Mouse (Mus musculus): ENCODE measurements at regions not wholly inside any gene's neighbourhood (a gene's known extent, or its start where the extent isn't known, plus 50 kb on each side); places are given as distances from the start of the nearest gene placed in this dataset.

- Histone ChIP-seq H3K36me3 (replicated peaks in 1 of 2; ENCODE audit: control insufficient read depth in 1 of 2, insufficient read depth in 1 of 2, low read length in 1 of 2) (no peaks in the 10 kb centered on the region), H3K9me3 (replicated peaks; ENCODE audit: low read length) (peaks cover 4% of the 10 kb centered on the region), H3K79me2 (replicated peaks; ENCODE audit: control insufficient read depth, extremely low read depth, insufficient read depth, poor library complexity, severe bottlenecking) (no peaks in the 10 kb centered on the region), H3K27ac (ENCODE audit: insufficient read depth, low read depth) (no peak overlapping the region), H3K4me2 (ENCODE audit: insufficient read depth, low read depth, poor library complexity, severe bottlenecking) (no peak overlapping the region), H3K4me1 (ENCODE audit: control insufficient read depth in 1 of 2, insufficient read depth in 2 of 2) (no peaks in the 10 kb centered on the region), H3K4me3 (replicated peaks in 1 of 3; ENCODE audit: low read depth in 2 of 3, low read length in 2 of 3, poor library complexity in 1 of 3) (no peak overlapping the region), H3K27me3 (replicated peaks) (no peaks in the 10 kb centered on the region), H3K9ac (ENCODE audit: insufficient read depth, low read depth) (no peak overlapping the region)
- in situ Hi-C loops (cut with MboI; ENCODE audit: low pct_ligation_motif_present, low pct_unique_long_range_greater_than_20kb, low sequenced_read_pairs) (no loop called here), dilution Hi-C loops (cut with MboI; ENCODE audit: extremely low pct_ligation_motif_present, extremely low pct_unique_long_range_greater_than_20kb, low sequenced_read_pairs) (no loop called here)
- TF ChIP-seq RAD21 (IDR thresholded peaks at IDR 0.05; ENCODE audit: low read depth, low read length) (peak; percentile 26), ETS1 (conservative IDR thresholded peaks at IDR 0.05; ENCODE audit: low read depth, low read length) (no peak)
- peak; percentile 6 for DNase-seq (ENCODE audit: extremely low read depth)
Measured at GRCm38 (mm10) chr2:107968526-107968925, 678.1 kb downstream of the Kcna4 start.

DNA sequence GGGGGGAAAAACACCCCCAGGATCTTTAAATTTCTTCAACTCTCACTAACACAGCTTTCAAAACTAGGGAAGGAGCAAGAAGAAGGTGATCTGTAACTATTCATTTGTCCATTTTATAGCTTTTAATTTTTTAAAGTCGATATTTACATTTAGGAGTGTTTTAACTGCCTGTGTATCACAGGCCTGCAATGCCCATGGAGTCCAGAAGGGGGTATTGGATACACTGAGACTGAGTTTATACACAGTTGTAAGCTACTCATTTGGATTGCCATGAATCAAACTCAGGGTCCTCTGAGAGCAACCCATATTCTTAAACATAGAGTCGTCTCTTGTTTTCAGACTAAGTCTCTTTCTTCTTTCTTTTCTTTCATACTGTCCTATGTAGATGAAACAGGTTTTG, 679.1 kb downstream of the Kcna4 start:
- in situ Hi-C loops (cut with MboI; ENCODE audit: low pct_ligation_motif_present, low pct_unique_long_range_greater_than_20kb, low sequenced_read_pairs) (no loop called here), dilution Hi-C loops (cut with MboI; ENCODE audit: extremely low pct_ligation_motif_present, extremely low pct_unique_long_range_greater_than_20kb, low sequenced_read_pairs) (no loop called here)
- Histone ChIP-seq H3K36me3 (replicated peaks in 1 of 2; ENCODE audit: control insufficient read depth in 1 of 2, insufficient read depth in 1 of 2, low read length in 1 of 2) (no peaks in the 10 kb centered on the region), H3K9me3 (replicated peaks; ENCODE audit: low read length) (peaks cover 4% of the 10 kb centered on the region), H3K9ac (ENCODE audit: insufficient read depth, low read depth) (no peak overlapping the region), H3K27ac (ENCODE audit: insufficient read depth, low read depth) (no peak overlapping the region), H3K27me3 (replicated peaks) (no peaks in the 10 kb centered on the region), H3K4me1 (ENCODE audit: control insufficient read depth in 1 of 2, insufficient read depth in 2 of 2) (no peaks in the 10 kb centered on the region), H3K4me3 (replicated peaks in 1 of 3; ENCODE audit: low read depth in 2 of 3, low read length in 2 of 3, poor library complexity in 1 of 3) (no peak overlapping the region), H3K79me2 (replicated peaks; ENCODE audit: control insufficient read depth, extremely low read depth, insufficient read depth, poor library complexity, severe bottlenecking) (no peaks in the 10 kb centered on the region), H3K4me2 (ENCODE audit: insufficient read depth, low read depth, poor library complexity, severe bottlenecking) (no peak overlapping the region)
- TF ChIP-seq POLR2AphosphoS2 (IDR thresholded peaks at IDR 0.05; ENCODE audit: low read depth, low read length) (no peak), POLR2A (IDR thresholded peaks at IDR 0.05; ENCODE audit: low read depth, low read length) (no peak), GABPA (IDR thresholded peaks at IDR 0.05; ENCODE audit: insufficient replicate concordance, low read depth, low read length) (no peak)
- DNase-seq (ENCODE audit: extremely low read depth): peak; percentile 0

DNA sequence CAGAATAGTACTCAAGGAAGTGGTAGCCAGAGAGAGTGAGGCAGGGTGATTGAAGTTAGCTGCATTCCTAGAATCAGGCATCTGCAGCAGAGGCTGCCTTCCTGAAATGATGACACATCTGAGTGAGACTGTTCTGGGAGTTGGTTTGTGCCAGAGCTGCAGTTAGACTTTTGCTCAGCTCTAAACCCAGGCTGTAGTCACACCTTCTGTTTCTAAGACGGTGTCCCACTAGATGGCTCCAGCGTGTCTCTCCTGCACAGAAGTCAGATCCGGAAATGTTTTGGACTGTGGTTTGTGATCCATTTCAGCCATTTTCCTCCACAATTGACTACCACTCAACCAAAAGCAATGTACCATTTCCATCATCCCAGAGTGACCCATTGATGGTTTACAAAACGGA, 683.1 kb downstream of the Kcna4 start:
- Histone ChIP-seq H3K79me2 (replicated peaks; ENCODE audit: control insufficient read depth, extremely low read depth, insufficient read depth, poor library complexity, severe bottlenecking) (no peaks in the 10 kb centered on the region), H3K9ac (ENCODE audit: insufficient read depth, low read depth) (no peak overlapping the region), H3K27me3 (replicated peaks) (no peaks in the 10 kb centered on the region), H3K4me3 (replicated peaks in 1 of 3; ENCODE audit: low read depth in 2 of 3, low read length in 2 of 3, poor library complexity in 1 of 3) (no peak overlapping the region), H3K36me3 (replicated peaks in 1 of 2; ENCODE audit: control insufficient read depth in 1 of 2, insufficient read depth in 1 of 2, low read length in 1 of 2) (no peaks in the 10 kb centered on the region), H3K9me3 (replicated peaks; ENCODE audit: low read length) (peaks cover 4% of the 10 kb centered on the region), H3K27ac (ENCODE audit: insufficient read depth, low read depth) (no peak overlapping the region), H3K4me1 (ENCODE audit: control insufficient read depth in 1 of 2, insufficient read depth in 2 of 2) (no peaks in the 10 kb centered on the region), H3K4me2 (ENCODE audit: insufficient read depth, low read depth, poor library complexity, severe bottlenecking) (no peak overlapping the region)
- dilution Hi-C loops (cut with MboI; ENCODE audit: extremely low pct_ligation_motif_present, extremely low pct_unique_long_range_greater_than_20kb, low sequenced_read_pairs): no loop called here
- in situ Hi-C loops (cut with MboI; ENCODE audit: low pct_ligation_motif_present, low pct_unique_long_range_greater_than_20kb, low sequenced_read_pairs): no loop called here
- no peak for DNase-seq (ENCODE audit: extremely low read depth)
- TF ChIP-seq MXI1 (IDR thresholded peaks at IDR 0.05; ENCODE audit: low read depth, low read length): no peak
- TF ChIP-seq MYC (IDR thresholded peaks at IDR 0.05; ENCODE audit: low read depth, low read length): no peak
- no peak for TF ChIP-seq GABPA (IDR thresholded peaks at IDR 0.05; ENCODE audit: insufficient replicate concordance, low read depth, low read length)
- no peak for TF ChIP-seq MAFK (IDR thresholded peaks at IDR 0.05; ENCODE audit: insufficient replicate concordance, low read length)
- TF ChIP-seq MAZ (IDR thresholded peaks at IDR 0.05; ENCODE audit: low read depth, low read length): no peak
- no peak for TF ChIP-seq TBP (conservative IDR thresholded peaks at IDR 0.05; ENCODE audit: low read depth, low read length)
- no peak for TF ChIP-seq NELFE (IDR thresholded peaks at IDR 0.05; ENCODE audit: low read depth, low read length)
- TF ChIP-seq ETS1 (conservative IDR thresholded peaks at IDR 0.05; ENCODE audit: low read depth, low read length): no peak
- no peak for TF ChIP-seq KAT2A (IDR thresholded peaks at IDR 0.05; ENCODE audit: insufficient replicate concordance, low read length)
- TF ChIP-seq ELF1 (IDR thresholded peaks at IDR 0.05; ENCODE audit: low read depth, low read length): no peak
- no peak for TF ChIP-seq SMC3 (IDR thresholded peaks at IDR 0.05; ENCODE audit: low read depth, low read length)

Measured in CH12.LX (cell line).